Mouse (Mus musculus) testis, adult 10 weeks (tissue): Measurements from ENCODE around the gene Sh3glb1. TPM values are rescaled to one million over a fixed set of nuclear protein-coding genes. Genes with fewer than 3 reads are reported as not detected.

ENCODE experiments used
- polyA plus RNA-seq: library from polyadenylated mRNA; stranded (reverse); fragments of 350-450 nt; fragmentation: Illumina TruSeq; extraction: RNeasy Lipid Tissue Mini Kit (QIAGEN cat#74804); gene quantifications from one replicate; pipeline ENCODE4 v1.2.3, GENCODE M21; 2014; ENCODE audit warnings: low read depth, low replicate concordance

Gene Sh3glb1
- 1,984 TPM for polyA plus RNA-seq

DNA sequence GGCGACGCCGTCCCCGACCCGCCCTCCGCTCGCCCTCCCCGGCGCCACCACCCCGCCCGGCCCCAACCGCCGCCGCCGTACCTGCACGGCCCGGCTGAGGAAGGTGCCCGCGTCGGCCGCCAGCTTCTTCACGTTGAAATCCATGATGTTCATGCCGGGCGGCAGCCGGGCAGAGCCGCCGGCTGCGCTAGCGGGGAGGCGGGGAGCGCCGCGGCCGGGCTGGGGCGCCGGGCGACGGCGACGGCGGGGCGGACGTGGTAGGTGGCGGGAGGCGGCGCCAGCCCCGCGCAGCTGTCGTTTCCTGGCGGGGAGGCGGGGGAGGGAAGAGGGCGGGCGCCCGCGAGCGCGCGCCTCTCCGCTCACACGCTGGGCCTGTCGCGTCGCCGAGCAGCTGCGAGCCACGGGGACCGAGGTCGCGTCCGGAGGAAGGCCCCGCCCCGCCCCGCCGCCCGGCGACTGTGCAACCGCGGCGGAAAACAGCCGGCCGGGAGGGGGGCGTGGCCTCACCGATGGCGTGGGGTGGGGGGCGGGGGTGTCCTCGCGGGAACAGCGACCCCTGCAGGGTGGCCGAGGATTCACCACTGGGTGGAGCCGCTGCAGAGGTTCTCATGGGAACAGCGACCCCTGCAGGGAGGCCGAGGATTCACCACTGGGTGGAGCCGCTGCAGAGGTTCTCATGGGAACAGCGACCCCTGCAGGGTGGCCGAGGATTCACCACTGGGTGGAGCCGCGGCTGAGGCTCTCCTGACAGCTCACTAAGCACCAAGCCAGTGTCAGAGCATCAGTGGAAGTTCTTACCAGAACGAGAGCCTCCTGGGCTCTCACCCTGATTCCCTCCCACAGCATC, at the start of gene Sh3glb1:
Gene Sh3glb1, minus strand, starts transcription at position 435 of the 847 bp plus-strand sequence.

GRCm38 (mm10) chr3:144760592-144761309, 40.6 kb upstream of the Sh3glb1 start, which contains the start of gene Clca3a1:
Gene Clca3a1, minus strand, starts transcription at chr3:144760977.

Other genes with a start within 250 kb of the Sh3glb1 start
- 12.4 TPM for gene Hs2st1, start 150.2 kb downstream of the Sh3glb1 start, polyA plus RNA-seq
- gene Selenof, start 150.0 kb downstream of the Sh3glb1 start, polyA plus RNA-seq, result 488 TPM
- 5.0 TPM for gene Clca3a1, start 40.6 kb upstream of the Sh3glb1 start, polyA plus RNA-seq
- gene Clca3a2, start 99.2 kb upstream of the Sh3glb1 start, polyA plus RNA-seq, result 0.35 TPM
- not detected for gene Clca3b, start 129.0 kb upstream of the Sh3glb1 start, polyA plus RNA-seq
- gene Clca4b, start 212.2 kb upstream of the Sh3glb1 start, polyA plus RNA-seq, result 0.32 TPM